Mouse (Mus musculus): ENCODE measurements around the gene Galk2. TPM values are rescaled to one million over a fixed set of nuclear protein-coding genes. Genes with fewer than 3 reads are reported as not detected.

The Galk2 gene
- total RNA-seq (2022), result 100 to 1,000 TPM in 1 of 4 experiments, 10 to 100 TPM in 3; 82.6 to 106 (median 91.1) TPM

DNA sequence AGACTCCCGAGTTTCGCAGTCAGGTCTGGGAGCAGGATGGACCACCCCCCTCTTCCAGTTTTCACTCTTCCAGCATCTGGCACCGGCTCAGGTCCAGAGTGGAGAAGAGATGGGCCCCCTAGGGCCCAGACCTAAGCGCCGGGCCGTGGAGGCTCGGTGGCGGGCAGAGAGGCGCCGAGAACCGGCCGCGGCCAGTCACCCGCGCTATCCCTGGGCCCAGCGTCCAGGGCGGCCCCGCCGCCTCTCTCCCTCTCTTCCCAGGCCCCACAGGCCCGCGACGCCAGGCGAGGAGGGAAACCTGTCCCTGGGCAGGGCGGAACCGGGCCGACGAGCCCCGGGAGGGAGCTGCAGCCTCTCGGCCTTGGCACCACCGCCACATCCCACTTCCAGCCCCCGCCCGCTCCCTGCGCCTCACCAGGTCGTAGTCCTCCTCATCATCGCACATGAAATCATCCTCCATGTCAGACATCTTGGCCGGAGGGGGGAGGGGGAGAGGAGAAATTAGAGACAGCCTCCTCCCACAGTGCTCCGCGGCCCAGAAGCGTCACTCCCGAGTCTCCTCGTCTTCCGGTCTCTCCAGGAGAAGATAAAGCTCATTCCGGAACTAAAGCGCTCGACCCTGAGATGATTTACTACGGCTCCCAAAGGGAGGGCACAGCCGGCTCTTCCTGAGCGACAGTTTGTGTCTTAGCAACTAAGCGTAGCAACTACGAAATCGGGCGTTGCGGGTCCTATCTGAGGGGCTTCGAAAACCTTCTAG, at the start of gene Galk2, which contains the start of gene Cops2:
Gene Galk2, plus strand, starts transcription at position 589 of the 760 bp plus-strand sequence.
Gene Cops2, minus strand, starts transcription at position 619 of the 760 bp plus-strand sequence.
- peak; percentile 95 for DNase-seq

DNA sequence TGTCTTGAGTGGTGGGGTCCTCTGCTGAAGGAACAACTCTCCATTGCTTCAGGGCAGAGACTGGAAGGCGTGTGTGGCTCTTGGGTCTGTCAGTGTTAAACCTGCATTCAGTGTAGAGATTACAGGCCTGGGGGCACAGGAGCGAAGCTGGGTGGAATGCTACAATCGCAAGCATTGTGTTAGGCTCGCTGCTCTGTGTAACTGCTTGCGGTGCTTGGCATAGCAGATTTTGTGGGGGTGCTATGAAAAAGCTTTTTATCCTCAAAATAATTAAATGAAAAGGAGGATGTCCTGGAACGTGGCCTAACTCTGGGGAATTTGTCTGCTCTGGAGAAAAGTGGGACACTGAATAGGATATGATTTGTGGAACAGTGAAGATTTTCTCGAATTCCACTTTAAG, 49.4 kb upstream of the Galk2 start:
- DNase-seq, result no peak

DNA sequence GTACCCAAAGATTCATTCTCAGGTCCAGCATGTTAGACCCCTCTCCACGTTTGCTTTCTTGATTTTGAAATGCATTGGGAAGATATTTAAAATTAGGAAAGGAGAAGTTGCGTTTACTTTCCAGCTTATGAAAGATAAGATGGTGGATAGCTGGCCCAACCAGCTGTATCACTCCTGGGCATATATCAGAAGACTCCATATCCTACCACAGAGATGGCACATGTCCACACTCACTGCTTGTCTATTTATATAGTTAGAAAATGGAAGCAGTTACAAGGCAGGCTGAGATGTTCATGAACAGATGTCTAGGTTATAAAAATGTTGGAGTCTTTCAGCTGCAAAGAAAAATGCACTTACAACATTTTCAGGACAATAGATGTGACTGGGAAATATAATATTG, 47.6 kb upstream of the Galk2 start:
- no peak for DNase-seq

DNA sequence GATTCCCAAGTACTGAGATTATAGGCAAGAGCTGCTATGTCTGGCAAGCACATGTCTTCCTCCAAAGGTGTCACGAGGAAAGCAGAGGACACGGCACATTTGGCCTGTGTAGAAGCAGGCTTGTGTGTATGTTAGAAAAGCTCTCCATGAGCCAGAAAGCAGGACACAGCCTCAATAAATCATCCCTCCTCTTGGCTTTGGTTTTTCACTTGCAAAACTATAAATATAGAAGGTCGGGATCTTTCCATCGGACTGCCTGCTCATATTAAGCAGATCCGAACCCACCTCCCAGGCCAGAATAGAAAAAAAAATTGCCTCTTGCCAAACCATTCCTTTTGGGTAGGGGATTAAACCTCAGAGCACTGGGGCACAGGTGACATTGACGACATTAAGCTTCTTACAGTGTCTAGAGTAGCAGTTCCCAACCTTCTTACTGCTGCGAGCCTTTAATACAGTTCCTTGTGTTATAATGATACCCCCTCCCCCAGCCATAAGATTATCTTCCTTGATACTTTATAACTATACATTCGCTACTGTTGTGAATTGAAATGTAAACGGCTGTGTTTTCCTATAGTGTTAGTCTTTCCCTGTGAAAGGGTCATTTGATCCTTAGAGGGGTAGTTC, 44.8 kb upstream of the Galk2 start:
- DNase-seq, result no peak

DNA sequence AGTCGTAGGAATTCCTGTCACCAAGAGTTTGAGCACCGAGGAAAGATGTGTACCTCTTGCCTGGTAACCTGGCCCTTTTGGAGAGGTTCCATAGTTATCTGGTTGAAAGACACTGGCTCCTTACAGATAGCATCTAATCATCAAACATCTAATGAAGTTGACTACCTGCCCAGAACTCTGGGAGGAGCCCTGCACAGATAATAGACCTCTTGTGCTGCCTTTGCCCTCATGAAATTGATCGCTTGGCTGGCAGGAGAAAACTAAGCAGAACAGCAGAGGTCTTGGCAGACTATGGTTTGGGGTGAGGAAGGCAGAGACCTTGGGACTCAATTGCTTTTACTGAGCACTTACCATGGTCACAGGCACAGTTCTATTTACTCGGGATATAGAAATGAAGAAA, 38.5 kb upstream of the Galk2 start:
- DNase-seq, result no peak

DNA sequence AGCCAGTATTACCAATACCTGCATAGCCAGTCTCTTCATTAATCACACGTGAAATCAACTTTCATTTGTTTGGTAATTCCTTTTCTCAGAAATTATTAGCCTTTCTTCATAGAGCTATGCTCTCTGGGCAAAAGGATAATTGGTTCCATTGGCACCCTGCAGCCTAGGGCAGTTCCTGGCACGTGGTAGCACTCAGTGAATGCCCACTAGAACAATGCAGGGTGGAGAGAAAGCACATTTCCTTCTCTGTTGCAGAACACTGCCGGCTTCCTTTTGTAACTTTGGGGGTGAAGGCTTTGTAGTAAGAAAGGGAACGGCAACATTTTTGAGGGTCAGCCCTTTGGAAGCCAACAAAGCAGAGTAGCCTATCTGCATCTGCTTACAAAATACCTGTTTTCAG, 32.7 kb upstream of the Galk2 start:
- no peak for DNase-seq

DNA sequence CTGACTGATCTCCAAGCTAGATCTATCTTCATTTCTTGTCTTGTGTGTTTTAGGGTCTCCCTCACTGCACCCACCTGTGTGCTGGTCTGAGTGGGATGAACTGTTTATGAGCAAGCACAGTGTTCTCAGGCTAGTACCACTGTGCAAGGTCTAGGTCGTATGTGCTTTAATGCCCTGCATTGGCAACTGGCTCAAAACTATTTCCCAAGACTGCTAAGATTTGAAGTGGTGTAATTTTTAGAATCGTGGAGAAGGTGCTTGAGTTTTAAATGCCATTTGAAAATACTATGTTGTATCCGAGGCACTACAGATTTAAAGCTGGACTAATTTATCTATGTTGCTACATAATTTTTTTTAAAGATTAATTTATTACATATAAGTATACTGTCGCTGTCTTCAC, 31.0 kb upstream of the Galk2 start:
- no peak for DNase-seq

DNA sequence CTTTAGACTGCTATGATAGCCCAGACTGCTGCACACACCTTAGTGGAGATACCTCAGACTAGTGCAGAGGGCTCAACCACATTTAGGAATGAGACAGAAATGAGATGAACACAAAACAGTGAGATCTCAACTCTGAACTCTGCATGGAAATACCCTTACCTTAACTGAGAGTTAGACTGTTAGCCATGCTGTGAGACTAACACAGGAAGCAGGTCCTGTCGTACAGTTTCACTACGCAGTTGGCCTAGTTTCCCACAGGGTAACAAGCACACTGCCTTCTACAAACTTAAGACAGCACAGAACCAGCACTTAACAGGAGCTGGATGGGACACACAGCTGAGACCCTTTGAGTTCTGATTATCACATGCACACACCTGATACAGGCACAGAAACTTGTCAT, 29.0 kb upstream of the Galk2 start:
- DNase-seq, result no peak

GRCm38 (mm10) chr2:125838091-125838490, 20.8 kb upstream of the Galk2 start:
- DNase-seq, result no peak

GRCm38 (mm10) chr2:125838708-125839284, 20.1 kb upstream of the Galk2 start:
- no peak for DNase-seq

DNA sequence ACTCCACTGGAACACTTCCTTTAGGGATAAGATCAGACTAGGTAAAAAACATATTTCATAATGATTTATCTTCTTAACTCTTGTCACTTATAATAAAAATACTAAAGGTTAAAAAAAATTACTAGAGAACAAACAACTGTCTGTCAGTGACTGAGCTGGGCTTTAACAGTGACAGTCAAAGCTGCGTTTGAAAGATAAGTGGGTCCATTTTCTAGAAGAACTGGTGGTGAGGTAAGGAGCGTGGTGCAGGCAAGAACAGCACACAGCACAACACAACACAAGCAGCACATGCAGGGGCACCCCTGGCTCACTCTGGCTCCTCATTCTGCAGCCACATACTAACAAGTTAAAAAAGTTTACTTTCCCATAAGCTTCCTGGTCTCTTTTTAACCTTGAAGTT, 7.7 kb upstream of the Galk2 start:
- no peak for DNase-seq

- DNase-seq, result no peak
These were observed 1.2 kb upstream of the Galk2 start for GRCm38 (mm10) chr2:125857707-125858106.

DNA sequence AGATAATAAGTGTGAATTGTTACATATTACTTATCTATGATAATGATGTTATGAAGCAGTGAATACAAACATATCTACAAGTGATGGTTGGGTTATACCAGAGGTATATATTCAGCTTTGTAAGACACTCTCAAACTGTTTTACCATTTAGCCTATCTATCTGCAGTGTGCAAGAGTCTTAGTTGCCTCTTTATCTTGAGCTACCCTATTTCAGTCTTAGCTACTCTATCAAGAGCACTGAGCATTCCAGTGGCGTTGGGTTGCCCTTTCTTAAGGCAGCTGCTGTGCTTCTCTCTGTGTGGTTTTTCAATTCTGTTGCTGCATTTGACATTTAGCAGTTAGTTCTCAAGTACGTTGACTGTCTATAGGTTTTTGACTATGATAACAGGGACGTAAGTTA, 4.9 kb downstream of the Galk2 start:
- no peak for DNase-seq

GRCm38 (mm10) chr2:125864551-125864950, 5.6 kb downstream of the Galk2 start:
- no peak for DNase-seq

GRCm38 (mm10) chr2:125865585-125865984, 6.7 kb downstream of the Galk2 start:
- DNase-seq, result no peak

- DNase-seq, result peak; percentile 58
These were observed 7.3 kb downstream of the Galk2 start for GRCm38 (mm10) chr2:125866058-125866740.

GRCm38 (mm10) chr2:125868301-125868700, 9.4 kb downstream of the Galk2 start:
- no peak for DNase-seq

DNA sequence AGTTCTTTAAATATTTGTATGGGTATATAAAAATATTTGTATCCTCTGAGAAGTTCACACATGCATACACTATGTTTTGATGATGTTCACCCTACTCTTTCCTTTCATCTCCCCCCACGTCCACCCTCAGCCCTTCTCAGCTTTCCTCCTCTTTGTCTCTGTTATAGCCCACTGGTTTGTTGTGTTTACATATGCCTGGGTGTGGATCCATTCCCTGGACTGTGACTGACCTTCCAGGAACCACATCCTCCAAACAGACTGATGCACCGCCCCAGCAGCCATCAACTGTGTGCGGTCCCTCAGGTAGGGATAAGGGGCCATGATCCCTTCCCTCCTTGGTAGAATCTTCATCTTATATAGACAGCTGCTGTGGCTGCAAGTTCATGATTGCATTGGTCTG, 11.2 kb downstream of the Galk2 start:
- DNase-seq, result no peak

GRCm38 (mm10) chr2:125885891-125886576, 27.1 kb downstream of the Galk2 start:
- DNase-seq, result no peak

GRCm38 (mm10) chr2:125893096-125893495, 34.2 kb downstream of the Galk2 start:
- DNase-seq, result no peak

DNA sequence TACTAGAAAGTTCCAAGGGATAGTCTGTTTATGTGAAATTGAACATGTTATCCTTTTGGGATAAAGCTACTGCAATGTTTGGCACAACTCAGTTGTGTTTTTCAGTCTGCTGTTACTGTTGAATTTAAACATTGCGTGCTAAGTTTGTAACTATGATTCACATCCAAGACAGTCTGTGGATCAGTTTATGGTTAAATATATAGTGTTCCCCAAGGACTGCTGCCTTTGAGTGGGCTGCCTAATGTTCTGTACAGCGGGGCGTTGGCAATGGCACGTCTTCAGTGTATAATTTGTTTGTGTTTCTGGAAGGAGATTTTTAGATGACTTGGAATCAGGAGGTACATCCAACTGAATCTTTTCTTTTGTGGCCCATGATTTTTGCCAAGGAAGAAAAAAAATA, 36.2 kb downstream of the Galk2 start:
- DNase-seq, result no peak

- no peak for DNase-seq
These were observed 37.4 kb downstream of the Galk2 start for GRCm38 (mm10) chr2:125896355-125896754.

Data from adrenal gland, adult 8-10 months (tissue).